Mouse (Mus musculus) liver, adult 2 months (tissue): ENCODE results near the gene Casp14. TPM values are rescaled to one million over a fixed set of nuclear protein-coding genes. Genes with fewer than 3 reads are reported as not detected.
A peak's percentile ranks its signal among the peaks of the same experiment; 100 is the strongest.

Experiments
- DNase-seq: peaks from one replicate; pipeline ENCODE4 v3.0.0-alpha.2; 2011; ENCODE audit warnings: low read depth, low spot score; ENCODE audit errors: extremely low read depth
- H3K27ac ChIP-seq: fragments of 200-500 bp; replicated peaks from 2 replicates; pipeline ENCODE4 v1.5.1; 2012; ENCODE audit warnings: low read depth, mild to moderate bottlenecking, control low read depth, inconsistent platforms, low read length; ENCODE audit not compliant: insufficient read depth
- H3K27me3 ChIP-seq: fragments of 200-500 bp; 2 replicates; pipeline ENCODE4 v1.6.1; 2012; ENCODE audit warnings: mild to moderate bottlenecking, moderate library complexity, low read length, inconsistent platforms; ENCODE audit not compliant: control insufficient read depth, insufficient read depth
- H3K36me3 ChIP-seq: fragments of 200-500 bp; 2 replicates; pipeline ENCODE4 v1.6.1; 2012; ENCODE audit warnings: low read length, inconsistent platforms; ENCODE audit not compliant: control insufficient read depth, insufficient read depth
- H3K4me1 ChIP-seq: fragments of 200-500 bp; 2 replicates; pipeline ENCODE4 v1.6.1; 2011; ENCODE audit warnings: low read length; ENCODE audit not compliant: control insufficient read depth, insufficient read depth
- H3K4me3 ChIP-seq: fragments of 200-500 bp; 2 replicates; pipeline ENCODE4 v1.5.1; 2011; ENCODE audit warnings: low read depth, mild to moderate bottlenecking, control low read depth, low read length, moderate library complexity; ENCODE audit not compliant: insufficient read depth
- H3K79me2 ChIP-seq: fragments of 200-500 bp; 2 replicates; pipeline ENCODE4 v1.6.1; 2012; ENCODE audit warnings: inconsistent platforms, mild to moderate bottlenecking, low read length, moderate library complexity; ENCODE audit not compliant: control insufficient read depth, insufficient read depth
- H3K9ac ChIP-seq: fragments of 200-500 bp; 2 replicates; pipeline ENCODE4 v1.6.1; 2012; ENCODE audit warnings: low read depth, mild to moderate bottlenecking, control low read depth, inconsistent platforms, low read length
- CTCF ChIP-seq: fragments of 200-500 bp; IDR thresholded peaks from 2 replicates; pipeline ENCODE4 v1.5.1; 2011; ENCODE audit warnings: low read depth, low read length, control low read depth
- POLR2A ChIP-seq: fragments of 200-500 bp; IDR thresholded peaks from 2 replicates; pipeline ENCODE4 v1.6.1; 2011; ENCODE audit warnings: low read length, control low read depth; ENCODE audit not compliant: insufficient read depth; ENCODE audit errors: extremely low read depth
- WGBS: fragments of 180-500 bp; shearing (Covaris S2); methylation state at CpG from one replicate; pipeline ENCODE4 v1.1.7; 2018; 5-methylcytosine and 5-hydroxymethylcytosine counted together
- polyA plus RNA-seq: library from polyadenylated mRNA; depleted of rRNA; stranded (reverse); fragments of >200 nt; gene quantifications from 2 replicates; pipeline ENCODE4 v1.2.3, GENCODE M21; 2012
- total RNA-seq: library from RNA; depleted of rRNA; stranded (reverse); fragments of >200 nt; gene quantifications from 2 replicates; pipeline ENCODE4 v1.2.3, GENCODE M21; 2014

Casp14 gene
- total and polyA plus RNA-seq, 2 experiments: not detected

- TF ChIP-seq CTCF (no peak), POLR2A (no peak)
- Histone ChIP-seq H3K4me3 (no peak overlapping the region), H3K9ac (no peak overlapping the region), H3K4me1 (no peaks in the 10 kb centered on the region; the same call in 1 of the 2 replicates), H3K79me2 (no peaks in the 10 kb centered on the region), H3K27ac (no peak overlapping the region), H3K36me3 (no peaks in the 10 kb centered on the region), H3K27me3 (no peaks in the 10 kb centered on the region)
- WGBS: 71% methylated on average over 2 of the region's 2 CpGs
- DNase-seq: no peak
These were observed 5.3 kb upstream of the Casp14 start for GRCm38 (mm10) chr10:78723416-78723815.

GRCm38 (mm10) chr10:78722654-78723053 lies 4.6 kb upstream of the Casp14 start:
- Histone ChIP-seq H3K79me2 (no peaks in the 10 kb centered on the region), H3K4me3 (no peak overlapping the region), H3K27me3 (no peaks in the 10 kb centered on the region), H3K27ac (no peak overlapping the region), H3K9ac (no peak overlapping the region), H3K36me3 (no peaks in the 10 kb centered on the region), H3K4me1 (no peaks in the 10 kb centered on the region; the same call in 1 of the 2 replicates)
- no peak for DNase-seq
- 80% methylated on average over 2 of the region's 2 CpGs for WGBS
- TF ChIP-seq POLR2A: no peak
- no peak for TF ChIP-seq CTCF

GRCm38 (mm10) chr10:78722036-78722435 lies 3.9 kb upstream of the Casp14 start:
- TF ChIP-seq POLR2A (no peak), CTCF (no peak)
- peak; percentile 21 for DNase-seq
- Histone ChIP-seq H3K4me3 (no peak overlapping the region), H3K79me2 (no peaks in the 10 kb centered on the region), H3K36me3 (no peaks in the 10 kb centered on the region), H3K4me1 (no peaks in the 10 kb centered on the region; the same call in 1 of the 2 replicates), H3K27ac (no peak overlapping the region), H3K27me3 (no peaks in the 10 kb centered on the region), H3K9ac (no peak overlapping the region)
- WGBS: 33% methylated on average over 5 of the region's 5 CpGs

GRCm38 (mm10) chr10:78716231-78716630 lies 1.9 kb downstream of the Casp14 start:
- DNase-seq: no peak
- no peak overlapping the region for H3K9ac ChIP-seq
- H3K36me3 ChIP-seq: no peaks in the 10 kb centered on the region

GRCm38 (mm10) chr10:78715156-78715555 lies 2.9 kb downstream of the Casp14 start:
- no peak overlapping the region for H3K9ac ChIP-seq
- no peaks in the 10 kb centered on the region for H3K36me3 ChIP-seq
- no peak for DNase-seq
- no peaks in the 10 kb centered on the region for H3K79me2 ChIP-seq
- no peaks in the 10 kb centered on the region for H3K27me3 ChIP-seq
- no peak overlapping the region for H3K27ac ChIP-seq
- H3K4me3 ChIP-seq: no peak overlapping the region
- TF ChIP-seq CTCF: no peak
- no peak for TF ChIP-seq POLR2A
- WGBS: 98% methylated on average over 7 of the region's 7 CpGs
- peaks cover 3% of the 10 kb centered on the region for H3K4me1 ChIP-seq

More at GRCm38 (mm10) chr10:78716231-78716630, 1.9 kb downstream of the Casp14 start:
- Histone ChIP-seq H3K79me2 (no peaks in the 10 kb centered on the region), H3K27ac (no peak overlapping the region), H3K4me3 (no peak overlapping the region), H3K4me1 (no peaks in the 10 kb centered on the region; the same call in 1 of the 2 replicates), H3K27me3 (no peaks in the 10 kb centered on the region)
- no peak for TF ChIP-seq POLR2A
- TF ChIP-seq CTCF: no peak

- H3K36me3 ChIP-seq: no peaks in the 10 kb centered on the region
- TF ChIP-seq CTCF (no peak), POLR2A (no peak)
- no peak for DNase-seq
- no peaks in the 10 kb centered on the region for H3K79me2 ChIP-seq
- no peak overlapping the region for H3K4me3 ChIP-seq
- peaks cover 3% of the 10 kb centered on the region for H3K4me1 ChIP-seq
- no peak overlapping the region for H3K27ac ChIP-seq
- WGBS: 73% methylated on average over 6 of the region's 6 CpGs
- H3K9ac ChIP-seq: no peak overlapping the region
- H3K27me3 ChIP-seq: no peaks in the 10 kb centered on the region
These were observed 4.0 kb downstream of the Casp14 start for GRCm38 (mm10) chr10:78714129-78714528.
